Mouse (Mus musculus): ENCODE data around the gene Thumpd1. TPM values are rescaled to one million over a fixed set of nuclear protein-coding genes. Genes with fewer than 3 reads are reported as not detected.

Thumpd1 gene
- 25.5 TPM for polyA plus RNA-seq (2014; fragmentation: Illumina TruSeq; extraction: RNeasy Lipid Tissue Mini Kit (QIAGEN cat#74804); ENCODE audit: low read depth, low replicate concordance)

DNA sequence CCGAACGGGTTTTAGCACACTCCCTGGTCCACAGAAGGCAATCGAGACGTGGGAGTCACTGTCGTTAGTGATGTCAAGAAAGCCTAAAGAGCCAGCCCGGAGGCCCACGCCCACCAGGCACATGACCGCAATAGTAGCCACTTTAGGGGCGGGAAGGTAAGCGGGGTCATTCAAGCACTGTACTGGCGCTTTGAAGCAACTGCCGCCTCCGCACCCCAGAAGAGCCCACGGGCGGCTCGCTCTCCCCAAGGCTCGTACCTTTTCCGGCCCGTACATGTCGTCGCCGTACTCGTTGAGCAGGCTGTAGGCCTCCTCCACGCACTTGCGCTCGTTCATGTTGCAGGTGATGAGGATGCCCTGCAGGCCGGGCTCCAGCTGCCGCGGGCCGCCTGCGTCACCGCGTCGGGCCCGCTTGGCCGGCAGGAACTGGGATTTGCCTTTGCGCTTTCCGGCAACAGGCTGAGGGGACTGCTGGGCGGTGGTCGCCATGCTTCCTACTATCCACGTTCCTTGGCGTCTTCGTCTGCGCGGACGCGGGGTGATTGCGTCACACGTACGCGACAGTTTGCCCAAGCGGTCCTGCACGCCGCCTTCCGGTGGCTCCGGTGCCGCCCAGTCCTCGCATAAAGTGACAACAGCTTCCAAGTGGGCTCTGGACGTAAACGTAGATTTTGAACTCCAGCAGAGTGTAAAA lies at the start of gene Thumpd1:
Gene Thumpd1 (minus strand): TSS at position 546 of the 694 bp plus-strand sequence.

DNA sequence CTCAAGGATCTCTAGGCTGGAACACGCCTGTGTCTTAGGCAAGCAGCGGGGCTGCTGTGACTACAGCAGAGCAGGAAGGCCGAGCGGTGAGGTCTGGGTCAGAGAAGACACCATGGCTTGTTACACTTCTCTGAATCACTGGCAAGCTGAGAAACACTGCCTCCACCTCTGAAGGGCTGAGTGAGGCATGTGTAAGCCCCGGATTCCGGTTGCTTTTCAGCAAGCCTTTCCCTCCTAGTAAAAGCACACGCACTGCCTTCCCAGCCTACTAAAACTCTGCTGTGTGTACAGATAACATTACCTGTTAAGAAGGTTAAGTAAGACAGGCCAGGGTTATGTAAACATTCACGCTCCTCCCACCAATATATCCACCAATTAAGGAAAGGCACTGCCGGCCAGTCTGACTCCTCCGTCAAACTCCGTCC lies 39.9 kb upstream of the Thumpd1 start, which contains the start of gene Acsm3:
Gene Acsm3 (plus strand): TSS at position 397 of the 425 bp plus-strand sequence.

DNA sequence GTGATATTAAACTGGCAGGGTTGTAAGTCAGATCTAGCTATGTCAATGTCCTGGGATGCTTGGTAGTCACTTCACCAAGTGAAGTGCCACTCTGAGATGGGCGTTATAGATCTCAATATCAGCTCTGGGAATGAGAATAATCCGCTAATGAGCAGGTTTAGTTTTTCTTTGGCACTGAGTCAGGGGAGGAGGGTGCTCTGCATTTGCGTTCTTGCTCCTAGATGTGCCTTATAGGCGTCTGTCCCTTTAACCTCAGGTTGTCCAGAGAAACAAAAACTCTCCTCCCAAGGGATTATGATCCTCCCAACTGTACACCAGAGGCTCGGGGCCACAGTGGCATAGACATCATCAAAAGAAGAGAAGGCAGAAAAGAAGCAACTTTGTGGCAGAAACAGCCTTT lies 30.9 kb downstream of the Thumpd1 start, which contains the start of gene Acsm4:
Gene Acsm4 (plus strand): TSS at position 301 of the 400 bp plus-strand sequence.

Other genes starting within 250 kb of the Thumpd1 start
- gene Umod, start 241.5 kb downstream of the Thumpd1 start, polyA plus RNA-seq (2014; fragmentation: Illumina TruSeq; extraction: RNeasy Lipid Tissue Mini Kit (QIAGEN cat#74804); ENCODE audit: low read depth, low replicate concordance), result not detected
- gene Acsm5, start 201.3 kb downstream of the Thumpd1 start, polyA plus RNA-seq (2014; fragmentation: Illumina TruSeq; extraction: RNeasy Lipid Tissue Mini Kit (QIAGEN cat#74804); ENCODE audit: low read depth, low replicate concordance), result 5.7 TPM
- gene Pdilt, start 197.3 kb downstream of the Thumpd1 start, polyA plus RNA-seq (2014; fragmentation: Illumina TruSeq; extraction: RNeasy Lipid Tissue Mini Kit (QIAGEN cat#74804); ENCODE audit: low read depth, low replicate concordance), result not detected
- gene Acsm2, start 166.5 kb downstream of the Thumpd1 start, polyA plus RNA-seq (2014; fragmentation: Illumina TruSeq; extraction: RNeasy Lipid Tissue Mini Kit (QIAGEN cat#74804); ENCODE audit: low read depth, low replicate concordance), result not detected
- gene Acsm1, start 113.8 kb downstream of the Thumpd1 start, polyA plus RNA-seq (2014; fragmentation: Illumina TruSeq; extraction: RNeasy Lipid Tissue Mini Kit (QIAGEN cat#74804); ENCODE audit: low read depth, low replicate concordance), result not detected
- gene Acsm4, start 30.8 kb downstream of the Thumpd1 start, polyA plus RNA-seq (2014; fragmentation: Illumina TruSeq; extraction: RNeasy Lipid Tissue Mini Kit (QIAGEN cat#74804); ENCODE audit: low read depth, low replicate concordance), result not detected
- gene Acsm3, start 40.1 kb upstream of the Thumpd1 start, polyA plus RNA-seq (2014; fragmentation: Illumina TruSeq; extraction: RNeasy Lipid Tissue Mini Kit (QIAGEN cat#74804); ENCODE audit: low read depth, low replicate concordance), result 6.4 TPM
- 3.2 TPM for gene Rexo5, start 73.2 kb upstream of the Thumpd1 start, polyA plus RNA-seq (2014; fragmentation: Illumina TruSeq; extraction: RNeasy Lipid Tissue Mini Kit (QIAGEN cat#74804); ENCODE audit: low read depth, low replicate concordance)
- gene Eri2, start 73.3 kb upstream of the Thumpd1 start, polyA plus RNA-seq (2014; fragmentation: Illumina TruSeq; extraction: RNeasy Lipid Tissue Mini Kit (QIAGEN cat#74804); ENCODE audit: low read depth, low replicate concordance), result 2.5 TPM
- 10.9 TPM for gene Lyrm1, start 175.1 kb upstream of the Thumpd1 start, polyA plus RNA-seq (2014; fragmentation: Illumina TruSeq; extraction: RNeasy Lipid Tissue Mini Kit (QIAGEN cat#74804); ENCODE audit: low read depth, low replicate concordance)
- gene Dcun1d3, start 175.5 kb upstream of the Thumpd1 start, polyA plus RNA-seq (2014; fragmentation: Illumina TruSeq; extraction: RNeasy Lipid Tissue Mini Kit (QIAGEN cat#74804); ENCODE audit: low read depth, low replicate concordance), result 5.8 TPM